Mouse (Mus musculus) myocyte (in vitro differentiated cells): ENCODE data around the gene Urb1. TPM values are rescaled to one million over a fixed set of nuclear protein-coding genes. Genes with fewer than 3 reads are reported as not detected.

Experiments
- H3K27me3 ChIP-seq: one replicate; pipeline ENCODE4 v1.6.1; 2011; ENCODE audit not compliant: control insufficient read depth, insufficient read depth, insufficient read length
- H3K36me3 ChIP-seq: one replicate; pipeline ENCODE4 v1.6.1; 2011; ENCODE audit not compliant: control insufficient read depth, insufficient read depth
- H3K4me2 ChIP-seq: one replicate; pipeline ENCODE4 v1.6.1; 2011; ENCODE audit warnings: low read depth, control low read depth
- H3K4me3 ChIP-seq: one replicate; pipeline ENCODE4 v1.5.1; 2011; ENCODE audit warnings: mild to moderate bottlenecking, control low read depth, moderate library complexity
- H3K79me2 ChIP-seq: one replicate; pipeline ENCODE4 v1.6.1; 2011; ENCODE audit not compliant: control insufficient read depth, insufficient read depth
- H3ac ChIP-seq: one replicate; pipeline ENCODE4 v1.6.1; 2011; ENCODE audit not compliant: control insufficient read depth, insufficient read length
- CEBPB ChIP-seq: IDR thresholded peaks from 2 replicates; pipeline ENCODE4 v1.6.1; 2011; ENCODE audit warnings: mild to moderate bottlenecking, moderate library complexity; ENCODE audit not compliant: poor library complexity, insufficient read depth, severe bottlenecking
- E2F4 ChIP-seq: IDR thresholded peaks from one replicate; pipeline ENCODE4 v1.6.1; 2011; ENCODE audit warnings: mild to moderate bottlenecking, control low read depth, moderate library complexity; ENCODE audit not compliant: insufficient read depth
- MAX ChIP-seq: IDR thresholded peaks from one replicate; pipeline ENCODE4 v1.6.1; 2011; ENCODE audit warnings: low read depth, mild to moderate bottlenecking, control low read depth
- MYOD1 ChIP-seq, 3 experiments: IDR thresholded peaks; one replicate each; pipeline ENCODE4 v1.6.1; 2011; ENCODE audit warnings: control low read depth in 2 of 3, low read depth in 2 of 3, mild to moderate bottlenecking in 2 of 3, moderate library complexity in 1 of 3; ENCODE audit not compliant: insufficient read length in 2 of 3, control insufficient read depth in 1 of 3
- MYOG ChIP-seq, 3 experiments: IDR thresholded peaks; one replicate each; pipeline ENCODE4 v1.6.1; 2011; ENCODE audit warnings: control low read depth in 2 of 3, low read depth in 2 of 3, mild to moderate bottlenecking in 2 of 3; ENCODE audit not compliant: insufficient read length in 2 of 3, control insufficient read depth in 1 of 3, insufficient read depth in 1 of 3
- POLR2A ChIP-seq: IDR thresholded peaks from one replicate; pipeline ENCODE4 v1.6.1; 2011; ENCODE audit warnings: low read depth, mild to moderate bottlenecking, control low read depth, moderate library complexity; ENCODE audit not compliant: insufficient read length
- POLR2AphosphoS2 ChIP-seq: IDR thresholded peaks from one replicate; pipeline ENCODE4 v1.6.1; 2011; ENCODE audit warnings: low read depth, control low read depth; ENCODE audit not compliant: insufficient read length
- REST ChIP-seq: IDR thresholded peaks from one replicate; pipeline ENCODE4 v1.6.1; 2011; ENCODE audit warnings: mild to moderate bottlenecking, control low read depth, moderate library complexity; ENCODE audit not compliant: insufficient read depth, insufficient read length
- SRF ChIP-seq: IDR thresholded peaks from one replicate; pipeline ENCODE4 v1.6.1; 2011; ENCODE audit warnings: low read depth; ENCODE audit not compliant: control insufficient read depth, insufficient read length
- TCF12 ChIP-seq: IDR thresholded peaks from one replicate; pipeline ENCODE4 v1.6.1; 2011; ENCODE audit warnings: mild to moderate bottlenecking, control low read depth; ENCODE audit not compliant: poor library complexity, insufficient read depth, severe bottlenecking
- TCF3 ChIP-seq: IDR thresholded peaks from one replicate; pipeline ENCODE4 v1.6.1; 2011; ENCODE audit warnings: low read depth, control low read depth; ENCODE audit not compliant: insufficient read length
- USF1 ChIP-seq: IDR thresholded peaks from one replicate; pipeline ENCODE4 v1.6.1; 2011; ENCODE audit warnings: low read depth, mild to moderate bottlenecking, control low read depth, moderate library complexity
- polyA plus RNA-seq: library from polyadenylated mRNA; unstranded; fragments of >200 nt; fragmentation: generic; extraction: Trizol; gene quantifications from one replicate; pipeline ENCODE4 v1.2.1, GENCODE M21; 2012; ENCODE audit warnings: missing spikeins

Gene Urb1
- polyA plus RNA-seq, 1 experiment = 4.5 TPM

DNA sequence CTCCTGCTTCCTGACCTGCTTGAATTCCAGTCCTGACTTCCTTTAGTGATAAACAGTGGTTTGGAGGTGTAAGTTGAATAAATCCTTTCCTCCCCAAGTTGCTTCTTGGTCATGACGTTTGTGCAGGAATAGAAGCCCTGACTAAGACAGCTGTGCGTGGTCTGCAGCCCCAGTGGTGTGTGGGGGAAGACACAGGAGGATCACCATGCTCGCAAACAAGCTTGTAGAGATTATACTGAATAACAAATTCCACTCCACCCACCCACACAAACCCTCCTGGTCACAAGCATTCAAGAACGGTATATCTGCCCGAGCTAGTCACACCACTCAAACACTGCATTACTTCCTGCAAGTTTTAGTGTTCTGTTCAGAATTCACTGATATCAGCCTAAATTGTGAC, 18.1 kb downstream of the Urb1 start:
- Histone ChIP-seq H3K27me3 (no peaks in the 10 kb centered on the region), H3K4me3 (no peak overlapping the region), H3K36me3 (peaks cover 38% of the 10 kb centered on the region), H3K4me2 (no peak overlapping the region), H3K79me2 (no peaks in the 10 kb centered on the region), H3ac (no peak overlapping the region)
- TF ChIP-seq SRF (no peak), MYOD1 (IDR thresholded peaks at IDR 0.05; ENCODE audit: control insufficient read depth in 1 of 3, insufficient read length in 2 of 3, low read depth in 2 of 3) (no peak), USF1 (no peak), TCF12 (no peak), E2F4 (no peak), TCF3 (no peak), POLR2A (no peak), MYOG (IDR thresholded peaks at IDR 0.05; ENCODE audit: control insufficient read depth in 1 of 3, insufficient read depth in 1 of 3, insufficient read length in 2 of 3, low read depth in 2 of 3) (no peak), CEBPB (no peak), MAX (no peak), REST (no peak), POLR2AphosphoS2 (no peak)

DNA sequence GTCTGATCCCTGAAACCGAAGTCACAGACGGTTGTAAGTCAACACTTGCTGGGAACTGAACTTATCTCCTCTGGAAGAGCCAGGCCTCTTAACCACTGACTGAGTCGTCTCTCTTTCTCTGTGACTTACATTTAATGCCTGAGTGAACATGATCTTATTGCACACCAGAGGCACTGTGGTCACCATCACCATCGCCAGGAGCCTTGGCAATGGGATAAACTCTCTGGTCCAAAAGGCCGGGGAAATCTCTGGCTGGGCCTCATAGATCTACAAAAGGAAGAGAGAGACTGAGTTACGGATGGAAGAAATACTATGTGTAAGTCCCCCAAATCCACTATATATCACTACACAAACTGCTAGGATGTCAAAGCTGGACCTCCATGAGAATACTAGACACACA, 19.3 kb downstream of the Urb1 start:
- H3K4me3 ChIP-seq = no peak overlapping the region
- H3K4me2 ChIP-seq = no peak overlapping the region
- peaks cover 35% of the 10 kb centered on the region for H3K36me3 ChIP-seq
- H3ac ChIP-seq = no peak overlapping the region
- H3K79me2 ChIP-seq = no peaks in the 10 kb centered on the region
- no peaks in the 10 kb centered on the region for H3K27me3 ChIP-seq
- TF ChIP-seq TCF12 (no peak), USF1 (no peak), SRF (no peak), MAX (no peak), POLR2A (no peak), CEBPB (no peak), TCF3 (no peak), REST (no peak), MYOG (IDR thresholded peaks at IDR 0.05; ENCODE audit: control insufficient read depth in 1 of 3, insufficient read depth in 1 of 3, insufficient read length in 2 of 3, low read depth in 2 of 3) (no peak), POLR2AphosphoS2 (no peak)

DNA sequence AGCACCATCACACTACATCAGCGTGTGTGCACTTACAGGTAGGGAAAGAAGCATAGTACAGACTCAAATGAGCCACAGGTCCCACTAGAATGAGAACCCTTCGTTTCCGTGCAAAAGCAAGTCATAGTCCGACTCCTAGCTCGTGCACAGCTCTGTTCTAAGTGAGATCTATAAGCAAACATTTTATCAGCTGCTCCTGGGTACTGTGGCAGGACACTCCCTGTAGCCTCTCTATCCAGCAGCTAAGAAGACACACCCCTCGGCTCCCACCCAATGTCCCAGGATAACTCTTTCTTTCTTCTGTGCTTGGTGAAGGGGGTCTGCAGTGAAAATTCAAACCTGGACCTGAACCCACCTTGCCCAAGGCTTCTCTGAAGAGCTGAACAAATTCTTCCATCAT, 21.6 kb downstream of the Urb1 start:
- Histone ChIP-seq H3K36me3 (peaks cover 46% of the 10 kb centered on the region), H3K79me2 (no peaks in the 10 kb centered on the region), H3ac (no peak overlapping the region), H3K4me2 (no peak overlapping the region), H3K4me3 (no peak overlapping the region), H3K27me3 (no peaks in the 10 kb centered on the region)
- TF ChIP-seq MYOD1 (IDR thresholded peaks at IDR 0.05; ENCODE audit: control insufficient read depth in 1 of 3, insufficient read length in 2 of 3, low read depth in 2 of 3) (no peak), USF1 (no peak), TCF3 (no peak), POLR2AphosphoS2 (no peak), MAX (no peak), POLR2A (no peak), TCF12 (no peak), REST (no peak), SRF (no peak), MYOG (IDR thresholded peaks at IDR 0.05; ENCODE audit: control insufficient read depth in 1 of 3, insufficient read depth in 1 of 3, insufficient read length in 2 of 3, low read depth in 2 of 3) (no peak), CEBPB (no peak), E2F4 (no peak)

DNA sequence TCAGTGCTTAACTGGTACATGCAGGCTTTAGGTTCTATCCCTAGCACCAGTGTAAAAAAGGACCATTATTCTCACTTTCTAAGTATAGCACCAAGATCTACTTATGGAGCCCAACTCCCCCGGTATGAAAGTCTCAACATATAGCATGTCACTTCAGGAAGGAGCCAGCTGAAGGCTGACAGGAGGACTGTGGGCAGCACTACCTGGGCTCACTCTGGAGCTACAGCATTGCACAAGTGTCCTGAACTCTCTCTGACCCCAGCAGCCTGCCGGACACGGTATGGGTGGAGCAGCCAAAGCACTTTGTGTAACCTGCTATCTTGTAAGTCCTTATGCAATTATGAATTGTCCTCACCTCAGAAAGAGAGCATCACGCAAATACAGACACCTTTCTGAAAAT, 25.0 kb downstream of the Urb1 start:
- TF ChIP-seq TCF12 = no peak
- no peak for TF ChIP-seq USF1
- TF ChIP-seq MYOD1 (IDR thresholded peaks at IDR 0.05; ENCODE audit: control insufficient read depth in 1 of 3, insufficient read length in 2 of 3, low read depth in 2 of 3) = no peak
- TF ChIP-seq POLR2AphosphoS2 = no peak
- TF ChIP-seq MYOG (IDR thresholded peaks at IDR 0.05; ENCODE audit: control insufficient read depth in 1 of 3, insufficient read depth in 1 of 3, insufficient read length in 2 of 3, low read depth in 2 of 3) = no peak
- no peak for TF ChIP-seq CEBPB
- TF ChIP-seq MAX = no peak
- no peak for TF ChIP-seq REST
- TF ChIP-seq E2F4 = no peak
- H3K4me2 ChIP-seq = no peak overlapping the region
- peaks cover 51% of the 10 kb centered on the region for H3K36me3 ChIP-seq
- H3K4me3 ChIP-seq = no peak overlapping the region
- H3ac ChIP-seq = no peak overlapping the region
- H3K27me3 ChIP-seq = no peaks in the 10 kb centered on the region
- no peaks in the 10 kb centered on the region for H3K79me2 ChIP-seq

DNA sequence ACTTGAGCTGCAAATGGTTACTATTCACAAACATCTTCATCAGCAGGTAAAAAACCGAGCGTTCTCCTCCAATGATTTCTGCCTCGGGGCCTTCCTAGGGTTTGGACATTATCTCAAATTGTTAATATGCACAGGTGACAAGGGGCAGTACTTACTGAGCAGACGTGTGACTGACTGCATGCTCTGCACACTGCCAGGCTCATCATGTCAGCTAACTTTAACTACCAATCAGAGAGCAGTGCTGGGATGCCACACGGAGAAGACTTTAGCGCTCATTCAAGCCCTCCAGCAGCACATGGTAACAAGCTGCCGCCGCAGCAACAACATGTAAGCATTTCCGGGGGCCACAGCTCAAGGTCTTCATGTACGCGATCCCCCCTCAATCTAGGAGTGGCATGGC, 26.9 kb downstream of the Urb1 start:
- H3K27me3 ChIP-seq = no peaks in the 10 kb centered on the region
- no peak overlapping the region for H3ac ChIP-seq
- no peak overlapping the region for H3K4me2 ChIP-seq
- TF ChIP-seq MYOG (IDR thresholded peaks at IDR 0.05; ENCODE audit: control insufficient read depth in 1 of 3, insufficient read depth in 1 of 3, insufficient read length in 2 of 3, low read depth in 2 of 3) (no peak), REST (no peak), POLR2A (no peak), CEBPB (no peak), TCF3 (no peak), POLR2AphosphoS2 (no peak), MYOD1 (IDR thresholded peaks at IDR 0.05; ENCODE audit: control insufficient read depth in 1 of 3, insufficient read length in 2 of 3, low read depth in 2 of 3) (no peak), MAX (no peak), E2F4 (no peak), USF1 (no peak), SRF (no peak), TCF12 (no peak)
- H3K79me2 ChIP-seq = no peaks in the 10 kb centered on the region
- H3K4me3 ChIP-seq = no peak overlapping the region
- peaks cover 39% of the 10 kb centered on the region for H3K36me3 ChIP-seq
